Mouse (Mus musculus) left cerebral cortex, postnatal 4 days (tissue): ENCODE results near the gene Srrm1. TPM values are rescaled to one million over a fixed set of nuclear protein-coding genes. Genes with fewer than 3 reads are reported as not detected.

Experiments used
- DNase-seq: peaks from one replicate; pipeline ENCODE4 v3.0.0-alpha.2; 2022
- intact Hi-C: fragments of 180-260 bp; cut with DNase I; formaldehyde crosslinking; loops from one replicate; pipeline ENCODE4 v1.15.1; 2025
- total RNA-seq, 2 experiments: library from RNA; stranded (reverse); gene quantifications; 2 replicates each; pipeline ENCODE4 v1.2.3; 2021

Srrm1 gene
- total RNA-seq, 2 experiments from 2014 or later, result 162 to 169 TPM

GRCm38 (mm10) chr4:135309112-135309659 lies 43.9 kb downstream of the Srrm1 start:
- intact Hi-C loops, result no loop called here
- no peak for DNase-seq

- intact Hi-C loops, result no loop called here
- DNase-seq, result no peak
These were observed 46.0 kb downstream of the Srrm1 start for GRCm38 (mm10) chr4:135306971-135307632.

- DNase-seq, result peak; percentile 33
- intact Hi-C loops, result no loop called here
These were observed 46.6 kb downstream of the Srrm1 start for GRCm38 (mm10) chr4:135306533-135306932.

GRCm38 (mm10) chr4:135302261-135302660 lies 50.9 kb downstream of the Srrm1 start:
- intact Hi-C loops, result no loop called here
- no peak for DNase-seq

GRCm38 (mm10) chr4:135301166-135301565 lies 52.0 kb downstream of the Srrm1 start:
- intact Hi-C loops, result no loop called here

GRCm38 (mm10) chr4:135300248-135301041 lies 52.7 kb downstream of the Srrm1 start:
- DNase-seq, result no peak
- intact Hi-C loops, result no loop called here

More at GRCm38 (mm10) chr4:135301166-135301565, 52.0 kb downstream of the Srrm1 start:
- no peak for DNase-seq

- no peak for DNase-seq
- intact Hi-C loops, result no loop called here
These were observed 54.4 kb downstream of the Srrm1 start for GRCm38 (mm10) chr4:135298680-135299079.

- intact Hi-C loops, result no loop called here
- DNase-seq, result peak; percentile 83
These were observed 55.1 kb downstream of the Srrm1 start for GRCm38 (mm10) chr4:135297931-135298546.

- DNase-seq, result no peak
- intact Hi-C loops, result no loop called here
These were observed 56.0 kb downstream of the Srrm1 start for GRCm38 (mm10) chr4:135297146-135297545.

- intact Hi-C loops, result no loop called here
- no peak for DNase-seq
These were observed 56.6 kb downstream of the Srrm1 start for GRCm38 (mm10) chr4:135296565-135296964.

- DNase-seq, result no peak
- intact Hi-C loops, result no loop called here
These were observed 59.3 kb downstream of the Srrm1 start for GRCm38 (mm10) chr4:135293813-135294212.

GRCm38 (mm10) chr4:135292477-135293089 lies 60.5 kb downstream of the Srrm1 start:
- no peak for DNase-seq
- intact Hi-C loops, result no loop called here

GRCm38 (mm10) chr4:135291841-135292240 lies 61.3 kb downstream of the Srrm1 start:
- no peak for DNase-seq
- intact Hi-C loops, result no loop called here

- DNase-seq, result no peak
- intact Hi-C loops, result no loop called here
These were observed 61.9 kb downstream of the Srrm1 start for GRCm38 (mm10) chr4:135291199-135291598.

GRCm38 (mm10) chr4:135287975-135288374 lies 65.1 kb downstream of the Srrm1 start:
- intact Hi-C loops, result no loop called here

GRCm38 (mm10) chr4:135286833-135287395 lies 66.2 kb downstream of the Srrm1 start:
- DNase-seq, result peak; percentile 14
- intact Hi-C loops, result no loop called here

More at GRCm38 (mm10) chr4:135287975-135288374, 65.1 kb downstream of the Srrm1 start:
- DNase-seq, result no peak

GRCm38 (mm10) chr4:135286033-135286622 lies 67.0 kb downstream of the Srrm1 start:
- intact Hi-C loops, result no loop called here
- no peak for DNase-seq

GRCm38 (mm10) chr4:135285436-135285835 lies 67.7 kb downstream of the Srrm1 start:
- intact Hi-C loops, result no loop called here
- no peak for DNase-seq

GRCm38 (mm10) chr4:135283875-135284274 lies 69.2 kb downstream of the Srrm1 start:
- no peak for DNase-seq
- intact Hi-C loops, result no loop called here

- DNase-seq, result no peak
- intact Hi-C loops, result no loop called here
These were observed 69.7 kb downstream of the Srrm1 start for GRCm38 (mm10) chr4:135283417-135283816.
